Mouse (Mus musculus): Measurements from ENCODE around the gene Olfr827. TPM values are rescaled to one million over a fixed set of nuclear protein-coding genes. Genes with fewer than 3 reads are reported as not detected.

Gene Olfr827
- total RNA-seq (2021): not detected
- long read RNA-seq, experiment 1: 0 reads
- long read RNA-seq, experiment 2: 0 reads

DNA sequence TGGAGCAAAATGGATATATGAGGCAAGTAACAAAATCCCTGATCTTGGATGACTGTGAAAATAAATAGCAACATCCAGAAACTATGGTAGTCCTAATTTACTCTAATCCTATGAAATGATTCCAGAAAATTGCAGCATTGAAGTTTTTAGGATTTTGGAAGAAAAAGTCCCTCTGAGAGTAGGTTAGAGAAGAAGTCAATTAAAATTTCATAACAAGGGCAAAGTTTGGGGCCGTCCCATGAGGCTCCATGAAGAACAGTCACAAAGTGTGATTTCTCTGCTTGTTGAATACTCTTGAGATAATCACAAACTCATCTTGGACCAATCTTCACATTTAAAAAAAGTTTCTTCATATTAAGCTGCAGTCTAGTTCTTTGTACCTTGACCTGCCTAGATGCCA is at the start of gene Olfr827:
TSS of gene Olfr827 (minus strand) at position 101 of the 400 bp plus-strand sequence.
- DNase-seq: no peak
- intact Hi-C loops (cut with DNase I): no loop called here

DNA sequence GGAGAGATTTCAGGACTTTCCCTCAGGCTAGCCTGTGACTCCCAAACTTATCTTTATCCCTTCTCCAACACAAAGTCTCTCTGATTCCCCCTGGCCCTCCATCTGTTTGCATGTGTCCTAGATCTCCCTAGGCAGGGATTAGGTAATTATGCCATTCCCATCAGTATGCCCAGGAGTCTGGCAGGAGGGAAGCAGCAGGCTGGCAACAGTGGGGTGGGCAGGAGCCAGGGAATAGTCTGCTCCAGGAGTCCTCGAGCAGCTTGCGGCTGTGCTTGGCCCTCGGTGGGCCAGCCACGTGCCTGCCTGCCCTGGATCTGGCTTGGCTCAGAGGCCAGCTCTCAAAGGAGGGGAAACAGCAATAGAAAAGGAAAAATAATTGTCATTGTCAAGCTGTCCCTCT is 49.0 kb upstream of the Olfr827 start:
- DNase-seq: no peak
- intact Hi-C loops (cut with DNase I): no loop called here

DNA sequence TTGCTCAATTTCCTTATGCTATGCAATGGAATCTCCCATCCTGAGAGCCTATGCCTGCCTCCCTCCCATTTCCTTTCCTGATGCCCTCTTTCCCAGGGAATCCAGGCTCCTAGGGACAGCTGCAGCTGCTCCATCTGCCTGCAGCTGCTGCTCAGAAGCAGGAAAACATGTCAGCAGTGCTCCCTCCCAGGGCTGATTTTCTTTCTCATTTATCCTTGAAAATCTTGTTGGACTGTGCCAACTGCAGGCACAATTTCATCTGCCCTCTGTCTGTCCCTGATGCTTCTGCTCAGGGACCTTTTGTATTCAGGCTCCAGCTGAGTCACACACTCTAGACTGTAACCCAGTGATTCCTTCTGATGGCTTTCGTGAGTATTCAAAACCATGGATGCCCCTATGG is 45.3 kb upstream of the Olfr827 start:
- no peak for DNase-seq
- intact Hi-C loops (cut with DNase I): no loop called here

DNA sequence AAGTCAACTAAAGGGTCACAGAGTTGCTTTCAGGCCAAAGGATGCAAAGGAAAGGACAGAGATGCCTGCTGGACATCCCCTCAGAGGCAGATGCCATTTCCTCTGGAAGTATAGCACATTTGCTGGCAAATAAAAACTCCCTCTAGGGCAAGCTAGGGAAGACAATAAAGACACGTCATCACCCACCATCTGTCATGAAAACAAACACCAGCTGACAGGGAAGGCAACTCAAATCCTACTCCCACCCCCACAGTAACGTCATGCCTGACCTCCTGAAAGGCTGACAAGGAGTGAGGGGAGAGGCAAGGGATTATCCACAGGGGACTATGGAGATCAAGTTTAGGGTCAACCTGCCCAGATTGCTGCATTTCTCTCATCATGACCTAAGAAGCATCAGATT is 30.1 kb upstream of the Olfr827 start:
- no peak for DNase-seq
- intact Hi-C loops (cut with DNase I): no loop called here

DNA sequence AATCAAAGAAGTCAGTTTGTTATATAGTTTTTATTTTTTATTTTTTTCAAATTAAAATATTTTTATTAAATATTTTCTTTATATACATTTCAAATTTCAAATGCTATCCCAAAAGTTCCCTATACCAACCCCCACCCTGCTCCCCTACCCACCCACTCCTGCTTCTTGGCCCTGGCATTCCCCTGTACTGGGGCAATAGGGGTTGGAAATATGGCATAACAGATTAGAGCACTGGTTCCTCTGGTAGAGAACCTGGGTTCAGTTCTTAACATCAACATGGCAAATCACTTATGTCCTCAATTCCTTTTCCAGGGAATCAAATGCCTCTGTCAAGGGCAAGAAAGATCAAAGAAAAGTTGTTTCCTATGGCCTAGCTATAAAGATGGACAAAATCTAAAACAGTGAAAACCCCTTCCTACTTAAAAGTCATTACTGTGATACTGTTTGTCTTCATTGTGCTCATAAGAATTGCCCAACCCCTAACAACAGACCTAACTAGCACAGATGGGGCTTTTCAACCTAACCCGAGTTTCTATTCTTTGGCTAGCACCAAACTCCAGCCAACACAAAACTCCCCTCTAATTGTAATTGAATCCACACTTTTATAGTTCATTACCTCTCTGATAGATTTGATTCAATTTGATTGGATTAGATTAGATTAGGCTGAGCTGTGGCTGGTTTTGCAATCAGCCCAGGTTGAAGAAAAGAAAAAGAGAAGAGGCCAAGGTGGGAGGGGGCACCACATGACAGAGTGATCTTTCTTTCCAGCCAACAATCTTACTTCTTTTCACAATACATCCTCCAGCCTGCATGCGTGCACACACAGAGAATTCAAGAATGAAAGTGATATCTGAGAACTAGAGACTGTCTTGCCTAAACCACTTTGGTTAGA is 24.4 kb upstream of the Olfr827 start:
- no peak for DNase-seq
- intact Hi-C loops (cut with DNase I): no loop called here

DNA sequence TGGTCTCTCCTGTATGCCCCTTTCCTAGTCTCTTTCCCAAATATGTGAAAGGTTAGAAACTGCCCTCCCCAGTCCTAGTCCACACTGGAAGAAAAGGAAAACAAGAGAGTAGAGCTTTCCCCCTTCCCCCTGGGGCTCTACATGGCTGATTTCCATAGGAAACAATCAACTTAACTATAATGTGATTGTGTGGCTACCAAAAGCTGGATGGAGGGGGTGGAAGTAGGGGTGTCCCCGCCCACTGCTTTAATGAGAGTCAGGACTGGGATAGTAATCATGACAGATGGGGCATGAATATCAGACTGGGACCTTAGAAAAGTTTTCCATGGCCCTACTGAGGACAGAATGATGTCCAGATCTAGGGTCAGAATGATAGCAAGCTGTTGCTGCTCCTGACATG is 20.4 kb upstream of the Olfr827 start:
- no peak for DNase-seq
- intact Hi-C loops (cut with DNase I): no loop called here

DNA sequence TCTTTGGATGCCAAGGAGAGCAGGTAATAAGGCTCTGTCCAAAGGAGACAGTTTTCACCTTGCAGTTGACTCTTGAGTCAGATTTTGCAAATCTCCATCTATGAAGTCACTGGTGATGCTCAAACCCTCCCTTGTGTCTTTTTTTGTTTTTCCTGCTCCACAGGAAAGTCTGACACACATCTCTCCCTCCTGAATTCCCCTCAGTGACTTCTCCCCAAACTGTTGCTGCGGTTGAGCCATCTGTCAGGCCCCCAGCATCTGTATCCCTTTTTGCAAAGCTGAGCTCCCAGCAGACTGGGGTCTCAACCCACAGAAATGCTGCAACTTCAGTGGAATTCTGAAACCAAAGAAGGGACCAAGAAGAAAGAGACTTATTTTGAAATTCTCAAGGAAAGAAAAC is 17.9 kb upstream of the Olfr827 start:
- no peak for DNase-seq
- intact Hi-C loops (cut with DNase I): no loop called here

DNA sequence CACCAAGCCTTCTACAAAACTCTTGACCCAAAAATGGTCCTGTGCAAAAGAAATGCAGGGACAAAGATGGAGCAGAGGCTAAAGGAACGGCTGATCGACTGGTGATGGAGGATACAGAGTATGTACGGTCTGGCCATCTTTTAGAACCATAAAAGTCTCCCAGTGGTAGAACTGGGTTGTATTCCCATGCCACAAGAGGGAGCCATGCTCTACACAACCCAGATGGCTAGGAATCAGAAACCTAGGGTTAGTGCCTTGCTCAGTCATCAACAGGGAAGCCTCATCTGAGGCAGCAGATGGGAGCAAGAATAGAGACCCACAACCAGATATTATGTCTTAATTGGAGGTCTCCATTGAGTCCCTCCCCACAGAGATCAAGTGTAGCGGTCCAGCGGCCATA is 15.4 kb upstream of the Olfr827 start:
- no peak for DNase-seq
- intact Hi-C loops (cut with DNase I): loop anchor here (2.0 kb wide), 1 partner anchor 71 kb away; no protein-coding TSS in a partner anchor

- no peak for DNase-seq
- intact Hi-C loops (cut with DNase I): loop anchor here (2.0 kb wide), 1 partner anchor 73 kb away; no protein-coding TSS in a partner anchor
Observed at GRCm38 (mm10) chr10:130228246-130228645, 14.0 kb upstream of the Olfr827 start.

DNA sequence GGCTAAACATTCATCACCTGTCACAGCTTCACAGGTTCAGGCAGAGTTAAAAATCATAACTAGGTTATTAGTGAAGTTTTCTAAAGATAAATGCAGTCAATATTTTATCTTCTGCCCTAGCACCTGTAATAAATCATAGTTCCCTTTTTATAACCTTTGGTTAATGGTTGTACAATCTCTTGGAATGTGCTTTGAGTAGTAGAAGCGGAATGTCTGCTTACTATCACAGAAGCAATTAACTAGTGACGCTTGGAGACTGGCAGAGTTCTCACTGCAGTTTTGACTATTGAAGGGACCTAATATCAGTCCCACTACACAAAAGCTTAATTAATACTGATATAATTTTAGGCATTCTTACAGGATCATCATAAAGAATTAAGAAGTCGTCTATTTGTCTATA is 10.8 kb upstream of the Olfr827 start:
- intact Hi-C loops (cut with DNase I): no loop called here
- DNase-seq: no peak

GRCm38 (mm10) chr10:130184086-130184485 is 30.1 kb downstream of the Olfr827 start, which contains the start of gene Olfr826:
Gene Olfr826, minus strand, starts transcription at chr10:130184186.
- intact Hi-C loops (cut with DNase I): no loop called here
- DNase-seq: no peak

DNA sequence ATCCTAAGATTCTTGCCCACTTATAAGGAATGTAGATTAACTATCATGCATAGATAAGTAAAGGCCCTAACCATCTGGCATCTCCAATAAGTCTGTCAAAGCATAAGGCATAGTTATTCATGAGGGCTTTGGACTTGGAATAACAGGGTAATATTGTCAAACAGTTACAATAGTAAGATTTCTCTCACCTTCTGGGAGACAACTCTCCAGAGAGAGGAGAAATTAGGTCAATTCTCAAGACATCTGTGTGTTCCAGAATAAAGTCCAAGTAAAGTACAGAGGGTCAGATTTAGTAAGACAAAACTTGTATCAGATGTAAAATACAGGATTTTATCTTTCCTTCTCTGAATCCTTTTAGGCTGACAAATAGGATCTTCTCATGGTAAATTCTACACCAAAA is 47.5 kb downstream of the Olfr827 start, which contains the start of gene Olfr825:
TSS of gene Olfr825 (minus strand) at position 101 of the 400 bp plus-strand sequence.
- intact Hi-C loops (cut with DNase I): no loop called here
- DNase-seq: no peak

DNA sequence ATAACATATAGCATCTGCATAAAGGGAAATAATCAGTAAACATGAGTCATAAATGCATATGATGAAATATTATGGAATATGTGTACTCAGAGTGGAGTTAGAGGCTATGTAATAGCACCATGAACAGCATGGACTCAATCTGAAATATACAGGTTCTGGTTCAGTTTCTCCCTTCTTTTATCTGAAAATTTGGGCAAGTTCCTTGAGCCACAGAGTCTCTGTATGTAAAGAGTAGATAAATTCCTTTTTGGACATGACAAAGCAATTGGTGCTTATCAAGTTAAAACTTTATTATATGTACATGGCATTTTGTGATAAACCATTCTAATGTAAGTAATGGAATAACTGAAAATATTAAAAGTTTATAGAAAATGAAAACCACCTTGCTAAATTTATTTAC is 49.0 kb downstream of the Olfr827 start:
- intact Hi-C loops (cut with DNase I): no loop called here
- no peak for DNase-seq

Other genes starting within 250 kb of the Olfr827 start
- gene Olfr819, start 247.1 kb downstream of the Olfr827 start, total RNA-seq (2021): not detected
- not detected for gene Olfr247, start 238.3 kb downstream of the Olfr827 start, total RNA-seq (2021)
- not detected for gene Gm10310, start 229.3 kb downstream of the Olfr827 start, total RNA-seq (2021)
- not detected for gene Olfr820, start 201.8 kb downstream of the Olfr827 start, total RNA-seq (2021)
- gene Olfr821, start 184.1 kb downstream of the Olfr827 start, total RNA-seq (2021): not detected
- not detected for gene Olfr822, start 143.2 kb downstream of the Olfr827 start, total RNA-seq (2021)
- not detected for gene Olfr823, start 99.0 kb downstream of the Olfr827 start, total RNA-seq (2021)
- gene Olfr824, start 84.4 kb downstream of the Olfr827 start, total RNA-seq (2021): not detected
- gene Olfr825, start 47.6 kb downstream of the Olfr827 start, total RNA-seq (2021): not detected
- not detected for gene Olfr826, start 30.2 kb downstream of the Olfr827 start, total RNA-seq (2021)
- gene Neurod4, start 65.8 kb upstream of the Olfr827 start, total RNA-seq (2021): not detected
- gene Tespa1, start 108.5 kb upstream of the Olfr827 start, total RNA-seq (2021): under 1 TPM; 0.47 to 0.97 TPM
- gene Vmn2r84, start 179.9 kb upstream of the Olfr827 start, total RNA-seq (2021): not detected
- gene Vmn2r85, start 215.3 kb upstream of the Olfr827 start, total RNA-seq (2021): not detected
- not detected for gene Vmn2r86, start 241.6 kb upstream of the Olfr827 start, total RNA-seq (2021)

Measured in gastrocnemius, postnatal 36 days (tissue).